Mouse (Mus musculus): ENCODE measurements around the gene Cdkn2d. TPM values are rescaled to one million over a fixed set of nuclear protein-coding genes. Genes with fewer than 3 reads are reported as not detected.
"Not testable (repeated sequence)": the region's sequence is repeated elsewhere in the genome, so short reads cannot be mapped to it uniquely, and the experiment has no call there.

Cdkn2d gene
- polyA plus RNA-seq, 2 experiments = 43.2 to 51.1 TPM

- no peak overlapping the region for H3K27ac ChIP-seq (replicated peaks; ENCODE audit: low read depth, low read length)
- 0 out of 2 replicates have a peak, but pooled peaks cover 6% of the 10 kb centered on the region for H3K36me3 ChIP-seq (ENCODE audit: control insufficient read depth, insufficient read depth, low read length)
- ATAC-seq (ENCODE audit: low FRiP score, low read depth) = no peak
- H3K27me3 ChIP-seq (ENCODE audit: control insufficient read depth, insufficient read depth, low read length) = no peaks in the 10 kb centered on the region
- peaks cover 3% of the 10 kb centered on the region; the same call in 1 of the 2 replicates for H3K4me1 ChIP-seq (ENCODE audit: control insufficient read depth, insufficient read depth, low read length)
- no peak overlapping the region for H3K4me2 ChIP-seq (replicated peaks; ENCODE audit: low read depth, low read length, severe bottlenecking)
- no peak overlapping the region for H3K9ac ChIP-seq (ENCODE audit: low read depth, low read length, severe bottlenecking)
- no peaks in the 10 kb centered on the region; the same call in 1 of the 2 replicates for H3K9me3 ChIP-seq (ENCODE audit: control insufficient read depth, low read length)
- no peak for TF ChIP-seq POLR2A (IDR thresholded peaks at IDR 0.05; ENCODE audit: borderline replicate concordance, extremely low read depth, insufficient read depth, insufficient read length)
- WGBS = 84% methylated on average over 2 of the region's 5 CpGs
- DNase-seq (ENCODE audit: low spot score) = no peak
- no peak overlapping the region for H3K4me3 ChIP-seq (replicated peaks; ENCODE audit: low read length)
Observed at GRCm38 (mm10) chr9:21329041-21329440, 37.8 kb upstream of the Cdkn2d start.

- no peaks in the 10 kb centered on the region for H3K27me3 ChIP-seq (ENCODE audit: control insufficient read depth, insufficient read depth, low read length)
- TF ChIP-seq POLR2A (IDR thresholded peaks at IDR 0.05; ENCODE audit: borderline replicate concordance, extremely low read depth, insufficient read depth, insufficient read length) = no peak
- H3K27ac ChIP-seq (replicated peaks; ENCODE audit: low read depth, low read length) = no peak overlapping the region
- 77% methylated on average over 3 of the region's 3 CpGs for WGBS
- H3K9ac ChIP-seq (ENCODE audit: low read depth, low read length, severe bottlenecking) = no peak overlapping the region
- no peak for DNase-seq (ENCODE audit: low spot score)
- no peaks in the 10 kb centered on the region; the same call in 1 of the 2 replicates for H3K9me3 ChIP-seq (ENCODE audit: control insufficient read depth, low read length)
- H3K36me3 ChIP-seq (ENCODE audit: control insufficient read depth, insufficient read depth, low read length) = 0 out of 2 replicates have a peak, but pooled peaks cover 6% of the 10 kb centered on the region
- peaks cover 3% of the 10 kb centered on the region; the same call in 1 of the 2 replicates for H3K4me1 ChIP-seq (ENCODE audit: control insufficient read depth, insufficient read depth, low read length)
- no peak overlapping the region for H3K4me2 ChIP-seq (replicated peaks; ENCODE audit: low read depth, low read length, severe bottlenecking)
- ATAC-seq (ENCODE audit: low FRiP score, low read depth) = no peak
- H3K4me3 ChIP-seq (replicated peaks; ENCODE audit: low read length) = no peak overlapping the region
Observed at GRCm38 (mm10) chr9:21328041-21328440, 36.8 kb upstream of the Cdkn2d start.

DNA sequence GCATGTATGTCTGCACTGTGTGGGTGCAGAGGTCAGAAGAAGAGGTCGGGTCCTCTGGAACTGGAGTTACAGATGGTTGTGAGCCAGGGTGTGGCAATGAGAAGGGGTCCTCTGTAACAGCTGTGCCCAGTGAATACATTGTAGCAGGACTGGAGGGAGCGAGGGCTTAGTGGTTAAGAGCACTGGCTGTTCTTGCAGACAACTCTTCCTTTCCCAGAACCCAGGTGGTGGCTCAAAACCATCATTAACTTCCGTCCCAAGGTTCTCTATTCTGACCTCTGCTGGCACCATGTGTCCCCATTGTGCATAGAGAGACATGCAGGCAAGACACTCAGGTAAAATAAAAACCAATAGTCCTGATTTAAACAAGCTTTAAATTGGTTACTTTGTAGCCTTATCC is 36.4 kb upstream of the Cdkn2d start:
- H3K4me3 ChIP-seq (replicated peaks; ENCODE audit: low read length) = no peak overlapping the region
- DNase-seq (ENCODE audit: low spot score) = no peak
- H3K27ac ChIP-seq (replicated peaks; ENCODE audit: low read depth, low read length) = 0 out of 2 replicates have a peak overlapping the region, but pooled peaks have one; percentile 13
- ATAC-seq (ENCODE audit: low FRiP score, low read depth) = no peak
- H3K27me3 ChIP-seq (ENCODE audit: control insufficient read depth, insufficient read depth, low read length) = no peaks in the 10 kb centered on the region
- no peak overlapping the region for H3K9ac ChIP-seq (ENCODE audit: low read depth, low read length, severe bottlenecking)
- no peak for TF ChIP-seq POLR2A (IDR thresholded peaks at IDR 0.05; ENCODE audit: borderline replicate concordance, extremely low read depth, insufficient read depth, insufficient read length)
- 0 out of 2 replicates have a peak, but pooled peaks cover 6% of the 10 kb centered on the region for H3K36me3 ChIP-seq (ENCODE audit: control insufficient read depth, insufficient read depth, low read length)
- H3K9me3 ChIP-seq (ENCODE audit: control insufficient read depth, low read length) = no peaks in the 10 kb centered on the region; the same call in 1 of the 2 replicates
- H3K4me1 ChIP-seq (ENCODE audit: control insufficient read depth, insufficient read depth, low read length) = peaks cover 2% of the 10 kb centered on the region; the same call in 1 of the 2 replicates
- H3K4me2 ChIP-seq (replicated peaks; ENCODE audit: low read depth, low read length, severe bottlenecking) = no peak overlapping the region
- 64% methylated on average over 3 of the region's 3 CpGs for WGBS

DNA sequence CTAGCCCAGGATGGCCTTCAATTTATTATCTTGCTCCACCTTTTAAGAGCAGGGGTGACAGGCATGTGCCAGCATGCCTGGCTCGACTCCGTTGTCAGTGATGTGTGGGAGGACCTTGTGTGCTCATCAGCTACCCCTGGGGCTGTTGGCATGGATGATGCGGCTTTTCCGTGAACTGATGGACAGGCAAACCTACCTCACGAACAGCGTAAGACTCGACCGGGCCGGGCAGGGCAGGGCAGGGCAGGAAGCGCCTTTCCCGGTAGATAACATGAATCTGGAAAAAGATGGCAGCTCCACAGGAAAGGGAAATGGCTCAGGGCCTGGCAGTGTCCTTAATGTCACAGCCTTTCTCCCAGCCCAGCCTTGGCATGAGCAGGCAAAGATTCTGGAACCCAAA is 33.1 kb upstream of the Cdkn2d start:
- DNase-seq (ENCODE audit: low spot score) = no peak
- Histone ChIP-seq H3K9me3 (ENCODE audit: control insufficient read depth, low read length) (no peaks in the 10 kb centered on the region), H3K27ac (replicated peaks; ENCODE audit: low read depth, low read length) (no peak overlapping the region), H3K4me1 (ENCODE audit: control insufficient read depth, insufficient read depth, low read length) (peaks cover 15% of the 10 kb centered on the region), H3K36me3 (ENCODE audit: control insufficient read depth, insufficient read depth, low read length) (0 out of 2 replicates have a peak, but pooled peaks cover 6% of the 10 kb centered on the region), H3K4me2 (replicated peaks; ENCODE audit: low read depth, low read length, severe bottlenecking) (no peak overlapping the region), H3K4me3 (replicated peaks; ENCODE audit: low read length) (no peak overlapping the region), H3K27me3 (ENCODE audit: control insufficient read depth, insufficient read depth, low read length) (no peaks in the 10 kb centered on the region), H3K9ac (ENCODE audit: low read depth, low read length, severe bottlenecking) (no peak overlapping the region)
- TF ChIP-seq POLR2A (IDR thresholded peaks at IDR 0.05; ENCODE audit: borderline replicate concordance, extremely low read depth, insufficient read depth, insufficient read length) = no peak
- WGBS = 90% methylated on average over 11 of the region's 11 CpGs
- ATAC-seq (ENCODE audit: low FRiP score, low read depth) = no peak

GRCm38 (mm10) chr9:21322917-21323297 is 31.7 kb upstream of the Cdkn2d start:
- H3K4me2 ChIP-seq (replicated peaks; ENCODE audit: low read depth, low read length, severe bottlenecking); H3K9ac ChIP-seq (ENCODE audit: low read depth, low read length, severe bottlenecking); H3K36me3 ChIP-seq (ENCODE audit: control insufficient read depth, insufficient read depth, low read length); H3K9me3 ChIP-seq (ENCODE audit: control insufficient read depth, low read length); H3K27me3 ChIP-seq (ENCODE audit: control insufficient read depth, insufficient read depth, low read length); H3K4me3 ChIP-seq (replicated peaks; ENCODE audit: low read length); ATAC-seq (ENCODE audit: low FRiP score, low read depth); DNase-seq (ENCODE audit: low spot score); H3K27ac ChIP-seq (replicated peaks; ENCODE audit: low read depth, low read length): not testable (repeated sequence)
- 92% methylated on average over 8 of the region's 8 CpGs for WGBS
- H3K4me1 ChIP-seq (ENCODE audit: control insufficient read depth, insufficient read depth, low read length) = peaks cover 15% of the 10 kb centered on the region
